Mouse (Mus musculus) heart, embryonic 11.5 days (tissue): ENCODE results near the gene Scn9a. TPM values are rescaled to one million over a fixed set of nuclear protein-coding genes. Genes with fewer than 3 reads are reported as not detected.

ENCODE experiments used
- ATAC-seq: fragments of 200-750 bp; cut with Nextera tagmentation; replicated peaks from 2 replicates; pipeline ENCODE4 v1.8.0; 2017; ENCODE audit warnings: moderate library complexity; ENCODE audit not compliant: insufficient number of reproducible peaks, low FRiP score, low TSS enrichment
- H3K27ac ChIP-seq: fragments of 300-500 bp; sonication (generic); 2 replicates; pipeline ENCODE4 v1.5.1; 2014; ENCODE audit warnings: mild to moderate bottlenecking, low read depth, low read length
- H3K27me3 ChIP-seq: fragments of 300-500 bp; sonication (generic); 2 replicates; pipeline ENCODE4 v1.6.1; 2014; ENCODE audit warnings: mild to moderate bottlenecking, low read length, mixed read lengths; ENCODE audit not compliant: control insufficient read depth, insufficient read depth
- H3K36me3 ChIP-seq: fragments of 300-500 bp; sonication (generic); 2 replicates; pipeline ENCODE4 v1.6.1; 2014; ENCODE audit warnings: mild to moderate bottlenecking, low read length, moderate library complexity, mixed read lengths; ENCODE audit not compliant: control insufficient read depth, insufficient read depth
- H3K4me1 ChIP-seq: fragments of 300-500 bp; sonication (generic); 2 replicates; pipeline ENCODE4 v1.6.1; 2014; ENCODE audit warnings: low read length; ENCODE audit not compliant: control insufficient read depth, insufficient read depth
- H3K4me2 ChIP-seq: fragments of 300-500 bp; sonication (generic); 2 replicates; pipeline ENCODE4 v1.6.1; 2014; ENCODE audit warnings: mild to moderate bottlenecking, moderate library complexity
- H3K4me3 ChIP-seq: fragments of 300-500 bp; sonication (generic); 2 replicates; pipeline ENCODE4 v1.5.1; 2014; ENCODE audit warnings: low read depth, low read length
- H3K9ac ChIP-seq: fragments of 300-500 bp; sonication (generic); 2 replicates; pipeline ENCODE4 v1.6.1; 2014; ENCODE audit warnings: mild to moderate bottlenecking, low read depth, low read length, moderate library complexity
- H3K9me3 ChIP-seq: fragments of 300-500 bp; sonication (generic); replicated peaks from 2 replicates; pipeline ENCODE4 v1.6.1; 2016; ENCODE audit warnings: low read length; ENCODE audit not compliant: control insufficient read depth
- WGBS: fragments of 180-500 bp; shearing (Covaris S2); extraction: QIAGEN DNeasy Blood & Tissue Kit; methylation state at CpG from one replicate; pipeline ENCODE4 v1.1.7; 2014; ENCODE audit not compliant: insufficient replicate concordance; 5-methylcytosine and 5-hydroxymethylcytosine counted together
- polyA plus RNA-seq: library from polyadenylated mRNA; unstranded; fragments of >200 nt; fragmentation: Nextera tagmentation; extraction: Ambion mirVana; gene quantifications from 2 replicates; pipeline ENCODE4 v1.2.1, GENCODE M21; 2014

Gene Scn9a
- 0.03 and 0.04 TPM in 2 replicates for polyA plus RNA-seq

DNA sequence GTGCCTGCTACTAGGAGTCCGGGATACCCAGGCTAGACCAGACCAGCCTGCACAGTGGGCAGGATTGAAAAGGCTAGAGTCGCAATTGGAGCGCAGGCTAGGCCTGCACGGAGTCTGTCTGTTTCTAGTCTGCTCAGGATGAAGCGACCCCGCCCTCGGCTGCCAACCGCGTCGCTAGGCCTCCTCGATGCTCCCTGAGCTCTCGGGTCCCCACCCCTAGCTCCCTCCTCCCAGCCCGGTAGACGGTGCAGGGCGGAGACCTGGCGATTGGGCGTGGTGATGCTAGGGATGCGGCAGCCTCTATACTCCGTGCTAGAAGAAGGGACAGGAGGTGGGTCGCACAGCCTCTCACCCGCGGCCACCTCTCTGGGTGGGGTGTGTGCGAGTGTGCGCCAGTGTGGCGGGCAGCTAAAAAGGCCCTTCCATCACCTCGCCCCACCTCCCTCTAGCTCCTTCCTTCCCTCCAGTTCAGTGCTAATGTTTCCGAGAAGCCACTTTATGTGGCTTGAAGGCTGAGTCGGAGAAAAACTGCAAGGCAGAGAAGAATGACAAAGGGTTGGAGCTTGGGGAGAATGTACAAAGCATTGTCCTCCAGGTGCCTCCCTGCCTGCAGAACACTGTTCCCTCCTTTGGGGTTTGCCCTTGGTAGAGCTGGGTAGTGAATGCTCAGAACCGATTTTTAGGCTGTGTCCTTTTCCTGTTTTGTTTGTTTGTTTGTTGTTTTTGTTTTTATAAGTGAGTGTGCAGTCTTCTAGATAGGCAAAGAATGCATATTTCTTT lies at the start of gene Scn9a:
Gene Scn9a, minus strand, starts transcription at position 383 of the 780 bp plus-strand sequence.
- ATAC-seq: peak; percentile 46; the same call in 1 of the 2 replicates
- Histone ChIP-seq H3K9ac (0 out of 2 replicates have a peak within 1 kb of the TSS, but pooled peaks have one; percentile 28), H3K4me2 (peak within 1 kb of the TSS; percentile 78), H3K4me1 (peaks cover 2% of the 10 kb centered on the region; the same call in 1 of the 2 replicates), H3K4me3 (peak within 1 kb of the TSS; percentile 41), H3K9me3 (no peaks in the 10 kb centered on the region), H3K27me3 (peaks cover 15% of the 10 kb centered on the region), H3K27ac (no peak within 1 kb of the TSS), H3K36me3 (no peaks in the 10 kb centered on the region)
- WGBS: 2% methylated on average over 29 of the region's 29 CpGs

DNA sequence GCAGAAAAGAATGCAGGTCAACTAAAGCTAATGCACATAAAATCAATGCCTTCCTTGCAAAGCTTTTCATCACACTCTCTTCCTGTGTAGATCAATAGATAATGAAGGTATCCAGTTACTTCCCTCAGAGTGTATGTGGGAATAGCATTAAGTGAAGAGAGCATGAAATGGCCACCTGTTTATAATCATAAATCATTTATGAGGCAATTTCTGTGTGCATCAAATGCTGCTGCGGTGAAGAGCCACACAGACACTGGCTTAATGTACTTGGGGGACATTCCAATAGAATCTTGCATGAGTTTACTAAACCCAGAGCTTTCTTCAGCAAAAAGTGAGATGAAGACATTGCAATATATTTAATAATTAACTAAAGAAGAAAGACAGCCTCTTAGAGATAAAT lies 27.2 kb upstream of the Scn9a start:
- no peaks in the 10 kb centered on the region for H3K27me3 ChIP-seq
- ATAC-seq: no peak
- no peak overlapping the region for H3K27ac ChIP-seq

DNA sequence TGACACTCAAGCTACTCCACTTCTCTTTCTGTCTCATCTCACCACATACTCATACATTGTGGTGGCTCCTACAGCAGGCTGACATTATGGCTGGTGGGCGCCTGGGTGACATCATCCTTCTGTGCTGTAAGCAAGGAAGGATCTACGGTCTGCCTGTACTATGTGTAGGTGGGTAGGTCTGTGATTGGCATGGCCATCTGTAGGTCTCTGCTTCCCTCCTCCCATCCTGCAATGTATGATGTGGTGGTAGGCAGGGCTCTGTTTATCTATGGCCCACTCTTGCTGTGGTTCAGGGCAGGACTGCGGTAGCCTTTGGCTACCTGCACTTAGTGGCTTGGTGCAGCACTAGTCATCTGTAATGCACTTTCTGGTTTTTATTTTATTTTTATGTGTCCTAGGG lies 21.7 kb upstream of the Scn9a start:
- Histone ChIP-seq H3K27ac (no peak overlapping the region), H3K4me1 (no peaks in the 10 kb centered on the region), H3K9ac (no peak overlapping the region), H3K27me3 (no peaks in the 10 kb centered on the region), H3K4me2 (no peak overlapping the region), H3K4me3 (no peak overlapping the region), H3K9me3 (no peaks in the 10 kb centered on the region), H3K36me3 (no peaks in the 10 kb centered on the region)
- no peak for ATAC-seq
- WGBS: 89% methylated on average over 3 of the region's 3 CpGs

More for the DNA sequence above, 27.2 kb upstream of the Scn9a start:
- H3K4me3 ChIP-seq: no peak overlapping the region
- H3K36me3 ChIP-seq: no peaks in the 10 kb centered on the region
- H3K4me1 ChIP-seq: no peaks in the 10 kb centered on the region
- no peak overlapping the region for H3K4me2 ChIP-seq
- H3K9me3 ChIP-seq: no peaks in the 10 kb centered on the region
- 74% methylated on average over 1 of the region's 1 CpGs for WGBS
- H3K9ac ChIP-seq: no peak overlapping the region

DNA sequence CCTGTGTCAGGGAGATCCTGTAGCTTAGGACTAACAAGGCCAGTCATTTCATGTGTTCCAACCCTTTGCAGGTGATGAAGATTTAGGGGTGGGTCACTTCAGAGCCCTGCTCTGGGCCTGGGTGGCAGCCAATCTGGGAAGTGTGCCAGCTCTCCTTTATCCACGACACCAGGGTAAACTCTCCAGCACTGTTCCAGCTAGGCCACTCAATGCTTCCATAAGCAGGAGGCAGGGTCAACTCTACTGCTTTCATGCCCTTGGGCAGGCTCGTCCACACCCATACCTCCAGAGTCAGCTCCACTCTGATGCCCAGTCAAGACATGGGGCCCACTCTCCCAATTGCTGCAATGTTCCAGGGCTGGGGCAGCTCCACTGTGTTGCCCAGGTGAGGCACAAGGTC lies 20.7 kb upstream of the Scn9a start:
- Histone ChIP-seq H3K36me3 (no peaks in the 10 kb centered on the region), H3K4me2 (no peak overlapping the region), H3K27me3 (no peaks in the 10 kb centered on the region), H3K27ac (no peak overlapping the region), H3K4me3 (no peak overlapping the region), H3K9me3 (no peaks in the 10 kb centered on the region), H3K4me1 (no peaks in the 10 kb centered on the region), H3K9ac (no peak overlapping the region)
- no peak; the same call in 1 of the 2 replicates for ATAC-seq
- 70% methylated on average over 2 of the region's 2 CpGs for WGBS

DNA sequence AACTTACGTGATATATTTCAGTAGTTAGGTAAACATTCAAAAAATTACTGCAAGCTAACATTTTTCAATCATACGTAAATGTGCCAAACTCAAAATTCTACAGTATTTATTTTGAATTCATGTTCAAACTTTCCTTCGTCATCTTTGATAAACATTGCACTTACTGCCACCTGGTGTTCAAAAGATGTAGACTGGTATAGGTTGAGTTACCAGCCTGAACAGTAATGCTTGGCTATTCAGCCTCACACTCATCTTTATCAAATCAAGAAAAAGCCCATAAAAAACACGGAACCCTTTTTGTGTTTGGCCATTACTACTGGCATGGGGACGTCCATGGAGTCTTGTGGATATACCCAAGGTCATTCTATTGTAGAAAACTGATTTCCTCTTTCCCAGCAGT lies 9.6 kb upstream of the Scn9a start:
- ATAC-seq: no peak
- no peaks in the 10 kb centered on the region for H3K36me3 ChIP-seq
- H3K9ac ChIP-seq: no peak overlapping the region
- no peak overlapping the region for H3K27ac ChIP-seq
- no peaks in the 10 kb centered on the region for H3K9me3 ChIP-seq
- 26% methylated on average over 5 of the region's 5 CpGs for WGBS
- H3K4me2 ChIP-seq: no peak overlapping the region
- H3K4me1 ChIP-seq: no peaks in the 10 kb centered on the region
- no peak overlapping the region for H3K4me3 ChIP-seq
- no peaks in the 10 kb centered on the region for H3K27me3 ChIP-seq

DNA sequence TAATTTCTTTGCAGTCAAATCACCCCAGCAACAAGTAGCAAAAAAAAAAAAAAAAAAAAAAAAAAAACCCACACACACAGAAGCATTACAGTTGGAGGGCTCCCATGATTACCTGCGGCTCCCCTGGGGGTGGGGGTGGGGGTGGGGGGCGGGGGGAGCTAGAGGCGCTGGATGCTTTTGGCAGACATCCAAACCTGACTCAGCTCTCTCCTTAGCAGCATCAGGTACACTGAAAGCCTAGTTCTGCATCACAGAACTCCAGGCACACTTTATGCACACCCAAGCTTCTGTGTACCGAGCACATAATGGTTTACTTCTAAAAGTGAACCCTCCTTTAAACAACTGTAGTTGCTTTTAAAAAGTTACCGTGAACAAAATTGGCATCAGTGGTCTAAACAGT lies 2.0 kb downstream of the Scn9a start:
- peaks cover 15% of the 10 kb centered on the region for H3K27me3 ChIP-seq
- no peaks in the 10 kb centered on the region for H3K9me3 ChIP-seq
- H3K4me2 ChIP-seq: no peak overlapping the region
- no peak overlapping the region for H3K4me3 ChIP-seq
- H3K27ac ChIP-seq: no peak overlapping the region
- H3K4me1 ChIP-seq: peaks cover 2% of the 10 kb centered on the region; the same call in 1 of the 2 replicates
- ATAC-seq: no peak
- no peaks in the 10 kb centered on the region for H3K36me3 ChIP-seq
- no peak overlapping the region for H3K9ac ChIP-seq
- WGBS: 26% methylated on average over 5 of the region's 5 CpGs

DNA sequence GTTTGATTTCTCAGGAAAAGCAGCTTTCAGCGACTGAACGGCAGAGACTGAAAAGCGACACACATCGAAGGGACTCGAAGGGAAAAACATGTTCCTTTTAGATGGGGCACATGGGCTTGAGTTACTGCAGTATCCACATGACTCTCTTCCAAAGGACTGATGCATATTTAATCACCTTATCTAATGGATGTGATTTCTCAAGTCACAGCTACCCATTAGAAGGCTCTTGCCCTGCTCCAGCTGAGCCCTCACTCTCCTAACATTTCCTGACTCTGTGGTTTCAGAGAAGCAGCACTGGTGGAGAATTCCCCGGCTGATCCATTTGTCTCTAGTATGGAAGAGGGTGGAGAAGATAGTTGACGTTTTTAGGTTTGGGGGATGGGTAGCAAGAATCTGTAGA lies 23.7 kb downstream of the Scn9a start:
- Histone ChIP-seq H3K27me3 (no peaks in the 10 kb centered on the region), H3K9me3 (no peaks in the 10 kb centered on the region), H3K4me3 (no peak overlapping the region), H3K36me3 (no peaks in the 10 kb centered on the region), H3K4me2 (no peak overlapping the region), H3K4me1 (no peaks in the 10 kb centered on the region), H3K27ac (no peak overlapping the region), H3K9ac (no peak overlapping the region)
- no peak for ATAC-seq
- WGBS: 71% methylated on average over 7 of the region's 7 CpGs

DNA sequence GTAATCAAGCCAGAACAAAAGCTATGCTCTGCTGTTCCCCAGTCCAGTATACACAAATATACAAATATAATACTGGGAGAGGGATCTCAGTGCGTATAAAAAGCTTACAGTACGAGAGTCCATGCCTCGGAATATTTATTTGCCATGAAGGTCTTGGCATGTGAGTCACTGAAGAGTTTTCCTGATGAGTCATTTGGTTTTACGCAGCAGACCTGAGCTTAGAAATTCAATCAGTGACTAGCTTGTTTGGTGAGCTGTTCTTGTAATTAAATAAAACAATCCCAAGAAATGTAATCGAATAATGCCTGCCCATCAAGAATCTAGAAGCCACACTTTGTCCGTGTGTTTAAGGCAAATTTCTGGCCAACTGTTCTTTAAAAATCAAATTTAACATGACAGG lies 37.4 kb downstream of the Scn9a start:
- 67% methylated on average over 6 of the region's 6 CpGs for WGBS
- no peak overlapping the region for H3K4me2 ChIP-seq
- no peak overlapping the region for H3K27ac ChIP-seq
- H3K9me3 ChIP-seq: no peaks in the 10 kb centered on the region
- H3K4me3 ChIP-seq: no peak overlapping the region
- no peaks in the 10 kb centered on the region for H3K36me3 ChIP-seq
- H3K9ac ChIP-seq: no peak overlapping the region
- no peaks in the 10 kb centered on the region for H3K27me3 ChIP-seq
- no peak for ATAC-seq
- no peaks in the 10 kb centered on the region for H3K4me1 ChIP-seq

DNA sequence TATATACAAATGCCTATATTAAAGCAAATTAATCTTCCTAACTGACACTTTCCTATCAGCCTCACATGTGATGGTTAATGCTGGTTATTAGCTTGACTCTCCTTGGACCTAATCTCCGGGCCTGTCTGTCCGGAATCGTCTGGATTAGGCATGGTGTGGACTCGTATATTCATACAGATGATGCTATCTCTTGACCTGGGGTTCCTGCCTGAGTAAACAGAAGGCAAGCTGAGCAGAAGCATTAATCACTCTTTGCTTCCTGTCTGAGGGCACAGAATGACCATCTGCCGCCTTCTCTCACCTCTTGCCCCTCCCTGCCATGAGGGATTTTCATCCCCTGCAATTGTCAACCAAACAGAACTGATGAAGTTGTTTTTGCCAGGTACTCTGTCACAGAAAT lies 38.6 kb downstream of the Scn9a start:
- Histone ChIP-seq H3K9me3 (no peaks in the 10 kb centered on the region), H3K4me1 (no peaks in the 10 kb centered on the region), H3K4me3 (no peak overlapping the region), H3K9ac (no peak overlapping the region), H3K27ac (no peak overlapping the region), H3K27me3 (no peaks in the 10 kb centered on the region), H3K36me3 (no peaks in the 10 kb centered on the region), H3K4me2 (no peak overlapping the region)
- no peak for ATAC-seq
- WGBS: 50% methylated on average over 5 of the region's 5 CpGs
